Mouse (Mus musculus) urinary bladder, postnatal 25 days (tissue): ENCODE measurements around the gene Pum2.

ENCODE experiments used
- DNase-seq: peaks from one replicate; pipeline ENCODE4 v3.0.0; 2022; ENCODE audit warnings: low spot score

Gene Pum2

DNA sequence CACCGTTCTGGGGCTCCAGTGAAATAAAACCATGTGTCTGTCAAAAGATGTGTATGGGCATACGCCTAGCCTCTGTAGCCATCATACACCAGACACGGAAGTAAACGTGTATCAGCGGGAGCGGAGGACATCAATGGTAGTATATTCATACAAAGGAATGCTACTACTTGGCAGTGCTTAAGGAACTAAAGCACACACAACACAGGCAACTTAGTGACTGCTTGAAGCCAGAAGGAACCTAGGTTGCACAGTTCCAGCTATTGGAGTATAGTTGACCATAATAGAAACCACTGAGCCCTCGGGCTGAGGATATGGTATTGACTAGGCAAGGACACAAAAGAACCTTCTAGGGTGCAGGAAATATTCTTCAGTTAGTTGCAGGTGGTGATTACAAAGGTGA, 124.0 kb downstream of the Pum2 start:
- no peak for DNase-seq

DNA sequence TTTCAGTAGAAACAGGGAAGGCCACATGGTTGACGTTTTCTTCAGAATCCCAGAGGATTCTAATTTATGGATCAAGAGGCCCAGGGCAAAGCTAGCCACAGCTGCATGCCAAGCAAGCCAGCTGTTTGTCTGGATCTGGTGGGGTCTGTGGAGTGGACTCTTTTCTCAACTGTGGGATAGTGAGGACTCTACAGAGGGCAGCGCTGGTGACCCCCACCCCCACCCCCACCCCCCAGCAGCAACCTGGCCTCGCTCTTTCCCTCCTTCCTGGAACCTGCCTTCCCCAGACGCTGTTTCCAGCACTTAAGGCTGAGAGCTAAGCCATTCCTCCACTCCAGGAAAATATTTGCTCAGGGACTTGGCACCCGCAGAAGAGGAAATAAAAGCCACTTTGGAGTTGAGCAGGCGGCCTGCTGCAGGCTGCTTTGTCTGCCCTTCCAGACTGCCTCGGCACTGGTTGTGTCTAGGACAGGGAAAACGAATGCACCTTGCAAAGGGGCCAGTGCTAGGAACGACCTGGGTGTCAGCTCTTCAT, 124.6 kb downstream of the Pum2 start:
- DNase-seq: no peak
